Mouse (Mus musculus) CH12.LX (cell line): ENCODE measurements around the gene Foxp1. TPM values are rescaled to one million over a fixed set of nuclear protein-coding genes. Genes with fewer than 3 reads are reported as not detected.

Source experiments
- DNase-seq: peaks from one replicate; pipeline ENCODE4 v3.0.0-alpha.2; 2013; ENCODE audit errors: extremely low read depth
- H3K27ac ChIP-seq: 2 replicates; pipeline ENCODE4 v1.5.1; 2012; ENCODE audit warnings: low read depth, mild to moderate bottlenecking, control low read depth, moderate library complexity; ENCODE audit not compliant: insufficient read depth
- H3K27me3 ChIP-seq: replicated peaks from 2 replicates; pipeline ENCODE3; 2012; ENCODE audit warnings: inconsistent platforms
- H3K36me3 ChIP-seq, 2 experiments: replicated peaks in 1 of 2; 2 replicates each; pipeline versions ENCODE3 to v1.6.1; 2012; ENCODE audit warnings: inconsistent platforms in 1 of 2, low read length in 1 of 2, mild to moderate bottlenecking in 1 of 2, mixed read lengths in 1 of 2, moderate library complexity in 1 of 2; ENCODE audit not compliant: control insufficient read depth in 1 of 2, insufficient read depth in 1 of 2
- H3K4me1 ChIP-seq, 2 experiments: 2 replicates each; pipeline ENCODE4 v1.6.1; 2012; ENCODE audit warnings: inconsistent platforms in 1 of 2, moderate library complexity in 1 of 2; ENCODE audit not compliant: insufficient read depth in 2 of 2, control insufficient read depth in 1 of 2
- H3K4me2 ChIP-seq: 2 replicates; pipeline ENCODE4 v1.6.1; 2012; ENCODE audit warnings: low read depth, mild to moderate bottlenecking, control low read depth; ENCODE audit not compliant: poor library complexity, insufficient read depth, severe bottlenecking
- H3K4me3 ChIP-seq, 3 experiments: fragments of 150-350 bp in 1 of 3; sonication (generic) in 1 of 3; replicated peaks in 1 of 3; 2 replicates each; pipeline versions ENCODE3 to v1.5.1; 2011 to 2012; ENCODE audit warnings: low read depth in 2 of 3, low read length in 2 of 3, mild to moderate bottlenecking in 2 of 3, moderate library complexity in 2 of 3, control low read depth in 1 of 3, improper control_type of control experiment in 1 of 3, inconsistent platforms in 1 of 3, mixed read lengths in 1 of 3; ENCODE audit not compliant: poor library complexity in 1 of 3
- H3K79me2 ChIP-seq: replicated peaks from 2 replicates; pipeline ENCODE4 v1.6.1; 2012; ENCODE audit warnings: mild to moderate bottlenecking, moderate library complexity; ENCODE audit not compliant: control insufficient read depth, poor library complexity, insufficient read depth, severe bottlenecking; ENCODE audit errors: extremely low read depth
- H3K9ac ChIP-seq: 2 replicates; pipeline ENCODE4 v1.6.1; 2012; ENCODE audit warnings: low read depth, mild to moderate bottlenecking, control low read depth, moderate library complexity; ENCODE audit not compliant: insufficient read depth
- H3K9me3 ChIP-seq: replicated peaks from 2 replicates; pipeline ENCODE3; 2012; ENCODE audit warnings: low read length, inconsistent platforms, mixed read lengths
- CHD1 ChIP-seq: IDR thresholded peaks from 2 replicates; pipeline ENCODE4 v1.6.1; 2012; ENCODE audit warnings: low read depth, low read length, improper control_type of control experiment, inconsistent platforms
- CHD2 ChIP-seq: IDR thresholded peaks from 2 replicates; pipeline ENCODE4 v1.6.1; 2011; ENCODE audit warnings: low read length, improper control_type of control experiment
- CTCF ChIP-seq, 2 experiments: IDR thresholded peaks in 1 of 2; conservative IDR thresholded peaks in 1 of 2; 2 replicates each; pipeline ENCODE4 v1.5.1; 2011 to 2012; ENCODE audit warnings: low read depth in 2 of 2, low read length in 2 of 2, improper control_type of control experiment in 1 of 2, inconsistent platforms in 1 of 2, mild to moderate bottlenecking in 1 of 2, moderate library complexity in 1 of 2
- GABPA ChIP-seq: IDR thresholded peaks from 2 replicates; pipeline ENCODE4 v1.6.1; 2012; ENCODE audit warnings: low read depth, low read length, improper control_type of control experiment, inconsistent platforms; ENCODE audit not compliant: insufficient replicate concordance
- IRF4 ChIP-seq: IDR thresholded peaks from 2 replicates; pipeline ENCODE4 v1.6.1; 2014; ENCODE audit warnings: low read depth, mild to moderate bottlenecking, inconsistent platforms, low read length, improper control_type of control experiment
- JUND ChIP-seq: conservative IDR thresholded peaks from 2 replicates; pipeline ENCODE4 v1.6.1; 2011; ENCODE audit warnings: low read depth, low read length, improper control_type of control experiment
- KAT2A ChIP-seq: IDR thresholded peaks from 2 replicates; pipeline ENCODE4 v1.6.1; 2012; ENCODE audit warnings: low read length, improper control_type of control experiment, inconsistent platforms; ENCODE audit not compliant: insufficient replicate concordance
- MAFK ChIP-seq: IDR thresholded peaks from 2 replicates; pipeline ENCODE4 v1.6.1; 2011; ENCODE audit warnings: low read length, improper control_type of control experiment; ENCODE audit not compliant: insufficient replicate concordance
- MAX ChIP-seq: IDR thresholded peaks from 2 replicates; pipeline ENCODE4 v1.6.1; 2011; ENCODE audit warnings: low read length, improper control_type of control experiment
- MXI1 ChIP-seq: IDR thresholded peaks from 2 replicates; pipeline ENCODE4 v1.6.1; 2011; ENCODE audit warnings: mild to moderate bottlenecking, low read depth, low read length, improper control_type of control experiment
- MYC ChIP-seq: IDR thresholded peaks from 2 replicates; pipeline ENCODE4 v1.6.1; 2011; ENCODE audit warnings: low read depth, mild to moderate bottlenecking, improper control_type of control experiment, low read length
- NELFE ChIP-seq: IDR thresholded peaks from 2 replicates; pipeline ENCODE4 v1.6.1; 2011; ENCODE audit warnings: low read depth, low read length, improper control_type of control experiment
- NRF1 ChIP-seq: IDR thresholded peaks from 2 replicates; pipeline ENCODE4 v1.6.1; 2014; ENCODE audit warnings: low read depth, mild to moderate bottlenecking, inconsistent platforms, low read length, improper control_type of control experiment, moderate library complexity
- RAD21 ChIP-seq: IDR thresholded peaks from 2 replicates; pipeline ENCODE4 v1.6.1; 2011; ENCODE audit warnings: low read depth, mild to moderate bottlenecking, low read length, improper control_type of control experiment, moderate library complexity
- SIN3A ChIP-seq: IDR thresholded peaks from 2 replicates; pipeline ENCODE4 v1.6.1; 2012; ENCODE audit warnings: low read length, improper control_type of control experiment, inconsistent platforms
- SMC3 ChIP-seq: IDR thresholded peaks from 2 replicates; pipeline ENCODE4 v1.6.1; 2011; ENCODE audit warnings: low read depth, low read length, improper control_type of control experiment
- TBP ChIP-seq: conservative IDR thresholded peaks from 2 replicates; pipeline ENCODE4 v1.6.1; 2011; ENCODE audit warnings: low read depth, low read length, improper control_type of control experiment
- TCF12 ChIP-seq: IDR thresholded peaks from 2 replicates; pipeline ENCODE4 v1.6.1; 2014; ENCODE audit warnings: low read depth, mild to moderate bottlenecking, inconsistent platforms, low read length, improper control_type of control experiment
- USF1 ChIP-seq: IDR thresholded peaks from 2 replicates; pipeline ENCODE4 v1.6.1; 2014; ENCODE audit warnings: low read depth, mild to moderate bottlenecking, inconsistent platforms, low read length, improper control_type of control experiment
- ZC3H11A ChIP-seq: IDR thresholded peaks from 2 replicates; pipeline ENCODE4 v1.6.1; 2012; ENCODE audit warnings: low read depth, mild to moderate bottlenecking, inconsistent platforms, low read length, improper control_type of control experiment
- ZMIZ1 ChIP-seq: IDR thresholded peaks from 2 replicates; pipeline ENCODE4 v1.6.1; 2012; ENCODE audit warnings: low read depth, mild to moderate bottlenecking, inconsistent platforms, low read length, improper control_type of control experiment
- ZNF384 ChIP-seq: IDR thresholded peaks from 2 replicates; pipeline ENCODE4 v1.6.1; 2012; ENCODE audit warnings: low read depth, low read length, improper control_type of control experiment, inconsistent platforms
- dilution Hi-C: fragments of 300-500 bp; cut with MboI; formaldehyde crosslinking; loops from 2 replicates; pipeline ENCODE4 v1.14.3; 2020; ENCODE audit warnings: low sequenced_read_pairs; ENCODE audit not compliant: extremely low pct_unique_long_range_greater_than_20kb, extremely low pct_ligation_motif_present
- in situ Hi-C: fragments of 300-500 bp; cut with MboI; formaldehyde crosslinking; loops from 3 replicates; pipeline ENCODE4 v1.14.3; 2019; ENCODE audit warnings: low sequenced_read_pairs, low pct_ligation_motif_present, low pct_unique_long_range_greater_than_20kb, mixed read lengths
- polyA plus RNA-seq: library from polyadenylated mRNA; unstranded; fragments of >175 nt; gene quantifications from 2 replicates; pipeline ENCODE4 v1.2.1, GENCODE M21; 2012; ENCODE audit warnings: low read depth; ENCODE audit not compliant: insufficient read length
- total RNA-seq, 2 experiments: library from RNA; depleted of rRNA; stranded (reverse); fragments of 300-350 nt in 1 of 2; fragments of >200 nt in 1 of 2; gene quantifications; 2 replicates each; pipeline ENCODE4 v1.2.3; 2012 to 2014

The Foxp1 gene
- total and polyA plus RNA-seq, 3 experiments = 66.5 to 105 (median 87.4) TPM

- H3K4me2 ChIP-seq = no peak overlapping the region
- dilution Hi-C loops = no loop called here
- no peak overlapping the region for H3K4me3 ChIP-seq
- no peaks in the 10 kb centered on the region for H3K27me3 ChIP-seq
- no peak for DNase-seq
- H3K4me1 ChIP-seq = peaks cover 19 to 48% of the 10 kb centered on the region in 2 experiments
- H3K9me3 ChIP-seq = peaks cover 4% of the 10 kb centered on the region
- in situ Hi-C loops = loop anchor here (10.0 kb wide), 1 partner anchor 189 kb away; no protein-coding TSS in a partner anchor
- H3K79me2 ChIP-seq = no peaks in the 10 kb centered on the region
- H3K36me3 ChIP-seq = no peaks in the 10 kb centered on the region
- H3K27ac ChIP-seq = no peak overlapping the region
- no peak overlapping the region for H3K9ac ChIP-seq
- TF ChIP-seq ZMIZ1 (no peak), ZC3H11A (no peak), KAT2A (no peak), NELFE (no peak), MAX (no peak), JUND (no peak), CHD1 (no peak), NRF1 (no peak)
Observed at GRCm38 (mm10) chr6:99383846-99384472, 138.6 kb downstream of the Foxp1 start.

DNA sequence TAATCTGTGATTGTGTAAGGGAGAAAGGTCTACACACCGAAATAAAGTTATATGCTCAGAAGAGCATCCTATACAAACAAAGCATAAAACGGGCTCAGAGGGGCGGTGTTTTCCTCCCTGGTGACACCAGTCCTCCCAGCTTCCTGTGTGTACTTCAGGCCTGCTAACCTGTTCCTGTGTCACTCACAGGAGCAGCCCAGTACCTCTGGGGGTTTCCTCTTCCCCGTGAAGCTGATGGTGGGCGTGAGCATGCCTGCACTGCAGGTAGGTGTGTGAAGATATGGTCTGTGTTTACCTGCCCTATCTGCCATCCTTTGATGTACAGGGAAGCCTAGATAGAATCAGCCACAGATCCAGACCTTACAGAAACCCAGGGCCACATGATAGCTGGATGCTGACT lies 142.4 kb downstream of the Foxp1 start:
- H3K27me3 ChIP-seq = no peaks in the 10 kb centered on the region
- H3K4me1 ChIP-seq = peaks cover 33 to 66% of the 10 kb centered on the region in 2 experiments
- no peak overlapping the region for H3K9ac ChIP-seq
- no peak for TF ChIP-seq ZMIZ1
- no peak for TF ChIP-seq SIN3A
- no peak for TF ChIP-seq CHD1
- TF ChIP-seq ZNF384 = no peak
- no peak for TF ChIP-seq MAFK
- no peak for TF ChIP-seq RAD21
- TF ChIP-seq TCF12 = no peak
- TF ChIP-seq GABPA = no peak
- no peak for TF ChIP-seq NELFE
- TF ChIP-seq SMC3 = no peak
- TF ChIP-seq MXI1 = no peak
- no peak for TF ChIP-seq TBP
- no peak for TF ChIP-seq IRF4
- TF ChIP-seq MYC = no peak
- no peak for TF ChIP-seq USF1
- TF ChIP-seq CTCF (conservative IDR thresholded peaks at IDR 0.05 in 1 of 2, IDR thresholded peaks at IDR 0.05 in 1 of 2; ENCODE audit: low read depth in 2 of 2, low read length in 2 of 2) = no peak
- TF ChIP-seq CHD2 = no peak
- TF ChIP-seq ZC3H11A = no peak
- H3K36me3 ChIP-seq = no peaks in the 10 kb centered on the region
- no peaks in the 10 kb centered on the region for H3K79me2 ChIP-seq
- H3K4me3 ChIP-seq = no peak overlapping the region
- H3K9me3 ChIP-seq = no peaks in the 10 kb centered on the region
- DNase-seq = no peak
- in situ Hi-C loops = loop anchor here (10.0 kb wide), 1 partner anchor 185 kb away; no protein-coding TSS in a partner anchor
- H3K27ac ChIP-seq = no peak overlapping the region
- no peak overlapping the region for H3K4me2 ChIP-seq
- dilution Hi-C loops = no loop called here
